Mouse (Mus musculus): Measurements from ENCODE around the gene 4930564D02Rik.

4930564D02Rik gene

DNA sequence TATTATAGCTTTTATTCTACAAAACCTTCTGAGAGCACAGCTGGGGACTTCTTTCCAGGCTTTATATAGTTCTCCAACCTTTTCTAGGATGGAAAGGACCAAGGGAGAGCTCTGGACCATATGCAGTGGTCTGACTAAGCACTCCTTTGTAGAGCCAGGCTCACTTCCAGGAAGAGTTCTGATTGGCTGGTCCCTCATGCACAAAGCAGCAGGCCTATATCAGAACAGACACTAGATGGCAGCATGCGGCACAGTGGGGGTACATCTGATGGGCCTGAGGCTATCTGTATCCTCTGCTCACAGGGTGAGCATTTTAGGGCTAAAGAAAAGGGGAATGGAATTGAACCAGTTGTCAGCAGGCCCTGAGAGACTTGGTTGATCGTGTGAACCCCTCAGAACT, 47.6 kb downstream of the 4930564D02Rik start:
- peak; percentile 78 to 87 for DNase-seq

DNA sequence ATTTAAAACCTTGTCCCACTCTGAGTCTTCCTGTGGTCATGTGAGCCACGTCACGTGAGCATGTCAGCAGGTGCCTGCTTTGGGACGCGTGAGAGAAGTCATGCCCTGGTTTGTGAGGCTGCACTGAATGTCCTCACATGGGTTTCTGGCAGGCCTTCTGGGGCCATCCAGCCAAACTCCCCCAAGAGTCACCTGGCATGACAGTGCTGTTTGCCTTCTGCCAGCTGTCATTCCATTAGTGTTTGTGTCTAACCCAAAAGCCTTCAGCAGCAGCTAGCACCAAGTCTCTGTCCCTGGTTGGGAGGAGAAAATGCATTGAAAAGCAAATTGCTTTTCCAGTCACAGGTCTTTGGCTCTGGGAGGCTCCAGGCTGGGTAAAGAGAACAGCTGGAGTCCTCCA, 50.0 kb downstream of the 4930564D02Rik start:
- peak; percentile 66 to 68 for DNase-seq

DNA sequence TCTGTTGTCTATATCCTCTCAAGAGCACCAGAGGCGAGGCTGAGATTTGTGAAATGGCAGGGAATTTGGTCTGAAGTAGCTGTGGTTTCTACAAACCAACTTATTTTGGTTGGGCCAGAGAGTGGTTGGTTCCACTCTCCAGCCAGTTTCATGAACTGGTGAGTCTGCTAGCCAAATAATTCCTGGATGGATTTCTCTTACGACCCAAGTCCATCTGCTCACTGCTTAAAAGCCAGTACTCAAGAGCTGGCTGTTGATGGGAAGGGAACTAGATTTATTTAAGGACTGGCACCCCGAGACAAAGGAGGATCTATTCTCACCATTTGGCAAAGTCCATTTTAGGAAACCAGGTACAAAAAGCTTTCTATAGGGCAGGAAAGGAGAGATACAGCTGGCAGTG, 57.1 kb downstream of the 4930564D02Rik start:
- DNase-seq, result peak; percentile 45 to 51

DNA sequence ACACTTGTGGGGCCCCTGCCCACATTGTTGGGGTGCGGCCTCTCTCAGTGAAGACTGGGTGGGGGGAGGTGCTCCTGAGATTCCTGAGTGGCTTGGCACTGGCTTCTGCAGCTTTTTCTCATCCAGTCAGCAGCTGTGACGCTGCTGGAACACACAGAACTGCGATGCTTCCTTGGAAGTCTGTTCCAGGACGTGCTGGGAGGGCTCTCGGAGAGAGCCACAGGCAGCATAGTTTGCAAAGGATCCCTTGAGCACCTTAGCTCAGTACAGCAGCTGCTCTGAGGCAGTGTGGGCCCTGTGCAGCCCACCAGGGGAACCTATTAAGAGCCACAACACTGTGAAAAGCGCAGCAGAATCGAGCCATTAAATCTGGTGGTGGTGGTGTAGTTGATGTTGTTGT, 61.2 kb downstream of the 4930564D02Rik start:
- DNase-seq, result no peak
